Mouse (Mus musculus): Measurements from ENCODE around the gene Cacnb1.

Cacnb1 gene

DNA sequence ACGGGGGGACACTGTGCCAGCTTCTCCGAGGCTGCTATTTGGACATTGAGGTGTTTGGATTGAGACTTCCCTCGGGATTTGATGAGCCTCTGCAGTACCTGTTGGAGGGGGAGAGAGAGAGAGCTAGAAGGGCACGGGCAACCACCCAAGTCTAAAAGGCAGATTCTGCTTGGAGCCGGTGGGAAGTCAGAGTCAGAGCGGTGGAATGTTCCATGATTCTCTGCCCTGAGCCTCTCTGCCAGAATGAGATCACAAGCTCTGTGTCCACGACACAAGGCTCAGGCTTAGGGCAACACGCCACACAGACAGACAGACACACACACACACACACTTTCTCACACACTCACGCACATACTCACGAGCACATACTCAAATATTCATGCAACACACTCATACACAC lies 17.1 kb downstream of the Cacnb1 start:
- no peak for DNase-seq

GRCm38 (mm10) chr11:98005076-98005475 lies 17.8 kb downstream of the Cacnb1 start:
- no peak for DNase-seq

- DNase-seq: no peak
These were observed 18.7 kb downstream of the Cacnb1 start for GRCm38 (mm10) chr11:98004161-98004560.

DNA sequence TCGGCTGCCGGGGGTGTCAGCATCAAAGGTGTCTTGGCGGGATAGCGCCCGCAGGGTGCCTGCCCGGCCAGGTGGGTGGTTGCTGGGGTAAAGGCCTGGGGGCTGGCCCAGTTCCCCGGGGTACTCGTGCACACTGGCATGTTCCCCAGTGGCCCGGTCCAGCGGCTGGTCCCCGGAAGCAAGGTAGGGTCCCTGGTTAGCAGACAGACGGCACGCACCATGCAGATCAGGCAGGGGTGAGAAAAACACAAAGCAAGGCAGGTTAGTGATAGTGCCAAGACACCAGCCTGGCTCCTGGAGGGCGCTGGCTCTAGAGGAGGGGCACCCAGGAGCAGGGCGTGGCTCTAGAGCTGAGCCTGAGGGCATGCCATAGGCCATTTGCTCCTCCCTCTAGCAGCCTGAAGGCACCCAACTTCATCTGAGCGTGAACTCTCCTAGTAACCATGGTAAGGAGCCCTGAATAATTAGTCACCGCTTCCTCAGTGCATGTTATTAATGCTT lies 19.6 kb downstream of the Cacnb1 start:
- peak; percentile 86 for DNase-seq

DNA sequence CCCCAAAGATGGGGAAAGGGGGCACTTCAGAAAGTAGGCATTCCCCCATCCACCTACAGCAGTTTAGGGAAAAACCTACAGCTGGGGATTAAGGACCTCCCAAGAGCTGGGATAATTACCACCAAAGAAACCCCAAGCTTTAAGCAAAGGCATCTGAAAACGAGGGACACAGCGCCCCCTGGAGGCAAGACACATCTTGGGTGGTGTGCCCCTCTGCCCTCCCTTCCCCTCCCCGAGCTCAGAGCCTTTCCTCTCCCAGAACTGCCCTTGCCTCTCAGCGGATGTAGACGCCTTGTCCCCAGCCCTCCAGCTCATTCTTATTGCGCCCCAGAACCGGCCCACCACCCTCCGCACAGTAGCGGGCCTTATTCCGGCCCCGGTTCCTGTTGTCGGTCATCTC lies 20.2 kb downstream of the Cacnb1 start:
- DNase-seq: peak; percentile 91

DNA sequence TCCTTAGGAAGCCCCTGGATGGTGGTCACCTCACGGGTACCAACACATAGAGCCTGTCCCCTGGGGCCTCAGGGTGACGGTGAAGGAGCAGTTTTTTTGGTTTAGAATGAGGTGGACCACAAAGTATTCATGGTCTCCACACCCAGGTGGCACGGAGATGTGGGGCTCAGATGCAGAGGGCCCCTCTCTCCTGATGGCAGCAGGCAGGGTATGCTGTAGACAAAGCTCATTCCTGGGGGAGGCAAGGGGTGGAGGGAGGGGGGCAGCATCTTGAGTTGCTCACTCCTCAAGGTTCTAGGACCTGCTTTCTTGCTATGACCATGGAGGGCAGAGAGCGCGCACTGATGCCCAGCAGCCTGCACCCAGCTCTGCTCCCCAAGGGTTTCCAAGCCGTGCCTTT lies 20.8 kb downstream of the Cacnb1 start:
- DNase-seq: no peak

- no peak for DNase-seq
These were observed 21.4 kb downstream of the Cacnb1 start for GRCm38 (mm10) chr11:98001351-98001824.

DNA sequence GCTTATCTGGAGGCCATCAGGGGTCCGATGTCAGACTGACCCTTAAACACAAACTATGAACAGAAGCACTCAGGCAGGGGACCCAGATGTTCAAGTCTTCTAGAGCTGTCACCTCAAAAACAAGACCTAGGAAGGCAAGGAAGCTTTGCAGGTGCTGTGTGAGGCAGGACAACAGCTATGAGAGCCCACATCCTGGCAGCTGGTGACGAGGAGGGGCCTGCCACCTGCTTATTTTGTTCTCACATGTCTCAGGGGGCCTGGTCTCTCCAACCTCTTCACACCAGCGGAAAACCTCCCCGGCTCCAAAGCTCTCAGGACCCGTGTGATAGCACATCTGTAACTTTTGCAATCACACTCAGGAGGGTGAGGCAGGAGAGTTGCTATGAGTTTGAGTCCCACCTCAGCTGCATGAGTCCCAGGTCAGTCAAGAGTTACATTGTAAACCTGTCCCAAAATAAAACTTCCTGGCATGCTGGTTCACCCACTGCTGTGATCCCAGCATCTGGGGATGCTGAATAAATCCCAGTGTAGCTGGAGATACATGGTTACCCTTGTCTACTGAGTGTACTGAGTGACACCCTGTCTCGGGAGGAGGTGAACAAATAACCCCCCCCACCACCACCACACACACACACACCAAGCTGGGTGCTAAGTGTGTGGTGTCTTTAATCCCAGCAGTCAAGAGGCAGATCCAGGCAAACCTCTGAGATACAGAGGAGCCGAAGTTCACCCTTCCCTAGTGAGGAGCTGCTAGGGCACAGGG lies 22.3 kb downstream of the Cacnb1 start:
- DNase-seq: no peak

GRCm38 (mm10) chr11:97999748-98000147 lies 23.1 kb downstream of the Cacnb1 start:
- DNase-seq: no peak

- no peak for DNase-seq
These were observed 23.8 kb downstream of the Cacnb1 start for GRCm38 (mm10) chr11:97998898-97999608.

DNA sequence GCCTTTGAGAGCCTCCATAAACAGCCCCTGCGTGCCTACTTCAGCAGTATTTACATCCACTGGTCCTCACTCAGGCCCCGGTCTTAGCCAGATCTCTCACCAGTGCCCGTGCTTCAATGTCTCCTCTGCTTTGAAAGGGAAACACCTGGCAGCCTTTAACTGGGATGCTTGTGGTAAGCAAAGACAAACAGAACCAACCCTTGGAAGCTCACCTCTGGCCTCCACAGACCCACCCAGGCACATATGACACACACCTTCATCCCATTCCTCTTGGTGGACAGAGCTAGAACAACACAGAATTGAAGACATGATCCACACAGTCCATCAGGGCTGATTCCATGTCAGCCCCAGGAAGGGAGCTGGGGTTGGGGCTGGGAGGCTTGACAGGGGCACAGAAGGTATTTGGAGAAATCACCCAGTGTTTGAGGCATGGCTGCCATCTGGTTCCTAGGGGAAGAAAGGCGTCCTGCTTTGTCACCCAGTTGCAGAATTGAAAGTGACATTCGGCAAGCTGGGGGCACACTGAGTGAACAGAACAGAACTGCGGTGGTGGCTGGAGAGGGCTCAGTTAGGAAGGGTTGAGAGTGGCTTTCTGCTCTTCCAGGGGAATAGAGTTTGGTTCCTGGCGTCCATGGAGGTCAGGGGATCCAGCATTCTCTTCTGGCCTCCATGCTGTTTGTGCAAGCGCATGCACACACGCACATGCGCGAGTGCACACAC lies 24.6 kb downstream of the Cacnb1 start:
- no peak for DNase-seq

DNA sequence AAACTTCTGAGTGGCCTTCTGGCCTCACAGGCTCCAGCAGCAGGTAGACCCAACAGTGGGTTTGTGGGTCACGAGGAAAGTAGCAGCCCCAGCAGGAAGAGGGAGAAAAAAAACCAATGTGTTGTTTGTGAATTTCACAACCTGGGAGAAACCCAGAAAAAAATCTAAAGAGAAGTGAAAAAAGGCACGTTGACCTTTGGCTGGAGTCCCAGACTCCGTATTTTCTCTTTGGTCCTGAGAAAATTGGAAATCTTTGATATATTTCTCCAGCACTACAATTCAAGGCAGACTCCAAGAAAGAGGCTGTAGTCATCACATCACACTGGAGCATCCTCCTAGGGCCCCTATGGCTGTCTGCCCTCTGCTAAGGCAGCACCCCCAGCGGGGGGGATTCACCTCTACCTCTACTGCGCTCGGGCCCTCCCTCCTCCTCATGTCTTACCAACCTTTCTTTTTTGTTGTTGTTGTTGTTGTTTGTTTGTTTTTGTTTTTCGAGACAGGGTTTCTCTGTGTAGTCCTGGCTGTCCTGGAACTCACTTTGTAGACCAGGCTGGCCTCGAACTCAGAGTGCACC lies 25.4 kb downstream of the Cacnb1 start:
- DNase-seq: no peak

- no peak for DNase-seq
These were observed 26.1 kb downstream of the Cacnb1 start for GRCm38 (mm10) chr11:97996691-97997090.

- DNase-seq: peak; percentile 68
These were observed 27.1 kb downstream of the Cacnb1 start, which contains the start of gene Arl5c for GRCm38 (mm10) chr11:97995564-97996288. Gene Arl5c, minus strand, starts transcription at chr11:97996181.

DNA sequence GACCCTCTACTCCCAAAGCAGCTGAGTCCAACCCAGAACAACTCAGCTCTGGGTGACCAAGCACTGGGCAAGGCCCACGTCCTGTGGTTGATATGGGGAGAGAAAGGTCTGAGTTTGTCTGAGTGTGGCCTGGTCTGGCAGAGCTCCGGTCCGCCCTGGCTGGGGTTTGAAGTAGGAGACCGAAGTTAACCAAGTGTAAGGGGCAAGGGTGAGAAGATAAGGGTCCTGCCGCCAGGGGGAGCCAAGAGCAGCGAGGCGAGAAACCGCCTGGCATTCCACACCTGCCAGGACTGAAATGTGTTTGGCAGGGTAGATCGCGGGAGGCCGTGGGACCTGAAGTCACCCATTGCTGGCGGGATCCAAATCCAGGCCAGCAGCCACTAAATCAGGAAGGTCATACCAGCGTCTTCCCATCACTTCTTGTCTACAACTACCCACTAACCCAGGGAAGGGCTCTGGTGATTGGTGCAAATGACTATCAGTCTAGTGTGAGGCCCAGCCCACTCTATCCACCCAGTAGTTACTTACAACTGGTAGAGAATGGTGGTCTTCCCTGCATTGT lies 28.2 kb downstream of the Cacnb1 start:
- peak; percentile 86 for DNase-seq

- peak; percentile 94 for DNase-seq
These were observed 34.2 kb downstream of the Cacnb1 start for GRCm38 (mm10) chr11:97988530-97989096.

- peak; percentile 94 for DNase-seq
These were observed 35.0 kb downstream of the Cacnb1 start for GRCm38 (mm10) chr11:97987551-97988526.

DNA sequence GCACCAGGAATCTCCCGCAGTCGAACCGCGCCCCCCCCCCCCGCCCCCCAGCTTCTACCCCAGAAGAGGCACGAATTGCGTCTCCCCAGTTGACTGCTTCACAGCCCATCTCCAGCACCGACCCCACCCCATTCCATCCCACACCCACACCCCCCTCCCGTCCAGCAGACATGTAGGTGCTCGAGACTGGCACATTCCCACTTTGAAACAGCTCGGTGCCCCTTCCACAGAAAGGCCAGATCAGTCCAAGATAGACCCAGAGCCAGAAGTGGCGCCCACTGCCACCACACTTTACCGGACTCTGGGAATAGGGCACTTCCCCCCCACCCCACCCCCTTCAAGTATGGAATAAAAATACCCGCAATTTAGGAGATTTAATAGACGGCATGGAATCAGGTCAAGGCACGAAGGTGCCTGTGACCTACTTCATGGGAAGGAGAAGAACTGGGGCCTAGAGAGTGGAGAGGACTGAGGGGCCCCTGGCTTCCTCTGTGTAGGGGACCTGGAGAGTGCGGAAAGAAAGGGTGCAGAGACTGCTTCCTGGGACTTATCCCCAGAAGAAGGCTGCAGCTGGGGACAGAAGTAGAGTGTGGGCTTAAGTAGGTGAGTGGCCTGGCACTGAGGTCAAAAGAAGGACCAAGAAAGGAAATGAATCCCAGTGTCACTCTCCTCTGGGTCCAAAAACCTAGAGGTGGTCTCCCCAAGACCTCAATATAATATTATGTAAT lies 35.9 kb downstream of the Cacnb1 start:
- no peak for DNase-seq

Data from retina, postnatal 1 day (tissue).